Mouse (Mus musculus) neural tube, embryonic 15.5 days (tissue): ENCODE measurements around the gene Col6a2. TPM values are rescaled to one million over a fixed set of nuclear protein-coding genes. Genes with fewer than 3 reads are reported as not detected.

Experiments
- ATAC-seq: fragments of 200-750 bp; cut with Nextera tagmentation; 2 replicates; pipeline ENCODE4 v1.8.0; 2017; ENCODE audit warnings: mild to moderate bottlenecking, moderate TSS enrichment, moderate library complexity; ENCODE audit not compliant: low FRiP score
- H3K27ac ChIP-seq: fragments of 300-500 bp; sonication (generic); replicated peaks from 2 replicates; pipeline ENCODE4 v1.5.1; 2015; ENCODE audit warnings: mild to moderate bottlenecking, inconsistent platforms
- H3K27me3 ChIP-seq: fragments of 300-500 bp; sonication (generic); replicated peaks from 2 replicates; pipeline ENCODE4 v1.6.1; 2015; ENCODE audit warnings: inconsistent platforms
- H3K36me3 ChIP-seq: fragments of 300-500 bp; sonication (generic); 2 replicates; pipeline ENCODE4 v1.6.1; 2015; ENCODE audit warnings: inconsistent platforms
- H3K4me1 ChIP-seq: fragments of 300-500 bp; sonication (generic); 2 replicates; pipeline ENCODE4 v1.6.1; 2015; ENCODE audit warnings: inconsistent platforms
- H3K4me2 ChIP-seq: fragments of 300-500 bp; sonication (generic); 2 replicates; pipeline ENCODE4 v1.6.1; 2015; ENCODE audit warnings: inconsistent platforms, mild to moderate bottlenecking, moderate library complexity
- H3K4me3 ChIP-seq: fragments of 300-500 bp; sonication (generic); replicated peaks from 2 replicates; pipeline ENCODE4 v1.5.1; 2015; ENCODE audit warnings: mild to moderate bottlenecking, inconsistent platforms
- H3K9ac ChIP-seq: fragments of 300-500 bp; sonication (generic); replicated peaks from 2 replicates; pipeline ENCODE4 v1.6.1; 2015; ENCODE audit warnings: mild to moderate bottlenecking, inconsistent platforms
- H3K9me3 ChIP-seq: fragments of 300-500 bp; sonication (generic); replicated peaks from 2 replicates; pipeline ENCODE4 v1.6.1; 2016; ENCODE audit warnings: inconsistent platforms
- WGBS: fragments of 180-500 bp; shearing (Covaris S2); methylation state at CpG from one replicate; pipeline ENCODE4 v1.1.7; 2015; ENCODE audit warnings: mixed read lengths; 5-methylcytosine and 5-hydroxymethylcytosine counted together
- polyA plus RNA-seq: library from polyadenylated mRNA; unstranded; fragments of >200 nt; fragmentation: Nextera tagmentation; extraction: Ambion mirVana; gene quantifications from 2 replicates; pipeline ENCODE4 v1.2.1, GENCODE M21; 2015

Col6a2 gene
- polyA plus RNA-seq, 1 experiment from 2014 or later = 28.5 TPM

DNA sequence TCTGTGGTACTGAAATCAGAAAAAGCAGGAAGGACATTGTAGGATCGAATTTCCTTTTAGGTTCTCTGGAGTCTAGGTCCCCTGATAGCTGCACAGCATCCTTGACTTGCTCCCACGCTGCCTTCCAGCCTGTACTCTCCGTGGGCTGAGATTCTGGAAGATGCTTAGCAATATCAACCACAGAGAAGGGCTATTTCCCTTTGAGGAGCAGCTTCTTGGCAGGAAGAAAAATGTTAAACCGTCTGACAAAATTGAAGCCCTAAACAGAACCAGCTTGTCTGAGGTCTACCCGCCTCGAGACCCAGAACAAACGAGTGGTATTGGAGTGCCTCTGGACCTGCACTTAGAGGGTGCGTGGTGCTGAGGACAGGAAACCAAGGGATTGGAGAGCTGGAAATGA, 9.2 kb upstream of the Col6a2 start:
- H3K4me1 ChIP-seq = no peaks in the 10 kb centered on the region
- no peak overlapping the region for H3K4me3 ChIP-seq
- no peaks in the 10 kb centered on the region for H3K9me3 ChIP-seq
- H3K27ac ChIP-seq = no peak overlapping the region
- H3K36me3 ChIP-seq = no peaks in the 10 kb centered on the region
- H3K9ac ChIP-seq = no peak overlapping the region
- no peak for ATAC-seq
- H3K4me2 ChIP-seq = no peak overlapping the region
- 89% methylated on average over 8 of the region's 8 CpGs for WGBS
- no peaks in the 10 kb centered on the region for H3K27me3 ChIP-seq

DNA sequence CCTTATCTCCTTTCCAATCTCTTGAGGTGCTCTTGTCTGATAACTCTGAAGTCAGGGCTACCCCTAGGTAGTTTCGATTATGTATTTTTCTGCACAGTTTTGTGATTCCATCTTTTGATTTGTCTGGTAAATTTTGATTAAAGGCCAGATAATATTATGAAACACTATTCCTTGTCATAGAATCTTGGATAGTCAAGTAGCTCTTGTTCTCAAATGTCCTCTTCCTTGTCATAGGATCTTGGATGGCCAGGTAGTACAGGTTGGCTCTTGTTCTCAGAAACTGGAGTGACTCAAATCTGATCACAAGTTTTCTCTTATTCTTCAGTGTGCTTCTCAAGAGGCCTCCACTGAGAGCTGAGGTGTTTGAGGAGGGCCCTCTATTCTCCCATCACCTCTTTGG, 7.2 kb upstream of the Col6a2 start:
- no peak overlapping the region for H3K4me2 ChIP-seq
- H3K4me3 ChIP-seq = no peak overlapping the region
- H3K4me1 ChIP-seq = no peaks in the 10 kb centered on the region
- no peaks in the 10 kb centered on the region for H3K9me3 ChIP-seq
- H3K27me3 ChIP-seq = no peaks in the 10 kb centered on the region
- ATAC-seq = no peak
- H3K27ac ChIP-seq = no peak overlapping the region
- H3K9ac ChIP-seq = no peak overlapping the region
- no peaks in the 10 kb centered on the region for H3K36me3 ChIP-seq
- 100% methylated on average over 1 of the region's 1 CpGs for WGBS

DNA sequence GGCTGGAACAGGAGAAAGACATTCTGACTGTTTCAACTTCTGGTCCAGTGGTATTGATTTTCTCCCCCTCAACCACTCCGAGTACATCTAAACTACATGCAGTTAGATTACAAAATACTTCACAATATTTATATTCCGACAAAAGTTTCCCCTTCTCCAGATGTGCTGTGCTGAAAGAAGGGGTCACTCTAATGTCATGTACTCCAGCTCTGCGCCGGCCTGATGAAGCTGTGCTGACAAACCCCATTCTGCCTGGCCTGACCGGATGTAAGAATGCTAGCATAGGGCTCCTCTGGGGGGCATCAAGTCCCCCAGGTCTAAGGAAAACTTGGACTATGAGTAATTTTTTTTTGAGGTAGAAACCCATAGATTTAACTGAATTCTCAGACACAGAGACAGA, 4.3 kb upstream of the Col6a2 start:
- WGBS = 93% methylated on average over 5 of the region's 5 CpGs

DNA sequence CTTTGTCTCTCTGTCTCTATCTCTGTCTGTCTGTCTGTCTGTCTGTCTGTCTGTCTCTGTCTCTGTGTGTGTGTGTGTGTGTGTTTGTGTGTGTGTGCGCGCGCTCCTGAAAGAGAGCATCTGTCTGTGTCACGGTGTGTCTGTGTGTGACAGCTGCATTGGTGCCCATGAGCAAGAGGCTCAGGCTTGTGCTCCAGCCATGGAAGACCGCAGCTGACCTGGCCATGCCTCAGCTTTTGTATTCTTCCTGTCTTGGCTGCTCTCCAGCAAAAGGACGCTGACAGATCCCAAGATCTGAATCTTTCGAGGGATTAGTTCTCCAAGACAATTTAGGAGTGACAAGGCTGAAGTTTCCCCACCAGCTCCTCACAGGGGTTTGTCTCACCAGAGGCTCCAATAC, 1.5 kb upstream of the Col6a2 start:
- H3K9me3 ChIP-seq = no peaks in the 10 kb centered on the region
- H3K36me3 ChIP-seq = no peaks in the 10 kb centered on the region
- WGBS = 73% methylated on average over 7 of the region's 7 CpGs
- H3K4me2 ChIP-seq = no peak overlapping the region
- peaks cover 4% of the 10 kb centered on the region; the same call in 1 of the 2 replicates for H3K4me1 ChIP-seq
- H3K4me3 ChIP-seq = no peak overlapping the region
- H3K27ac ChIP-seq = no peak overlapping the region
- H3K27me3 ChIP-seq = no peaks in the 10 kb centered on the region
- no peak overlapping the region for H3K9ac ChIP-seq
- ATAC-seq = no peak

More for the DNA sequence above, 4.3 kb upstream of the Col6a2 start:
- Histone ChIP-seq H3K9ac (no peak overlapping the region), H3K27me3 (no peaks in the 10 kb centered on the region), H3K27ac (no peak overlapping the region), H3K9me3 (no peaks in the 10 kb centered on the region), H3K4me2 (no peak overlapping the region), H3K4me1 (peaks cover 4% of the 10 kb centered on the region; the same call in 1 of the 2 replicates), H3K36me3 (no peaks in the 10 kb centered on the region), H3K4me3 (no peak overlapping the region)
- no peak for ATAC-seq

DNA sequence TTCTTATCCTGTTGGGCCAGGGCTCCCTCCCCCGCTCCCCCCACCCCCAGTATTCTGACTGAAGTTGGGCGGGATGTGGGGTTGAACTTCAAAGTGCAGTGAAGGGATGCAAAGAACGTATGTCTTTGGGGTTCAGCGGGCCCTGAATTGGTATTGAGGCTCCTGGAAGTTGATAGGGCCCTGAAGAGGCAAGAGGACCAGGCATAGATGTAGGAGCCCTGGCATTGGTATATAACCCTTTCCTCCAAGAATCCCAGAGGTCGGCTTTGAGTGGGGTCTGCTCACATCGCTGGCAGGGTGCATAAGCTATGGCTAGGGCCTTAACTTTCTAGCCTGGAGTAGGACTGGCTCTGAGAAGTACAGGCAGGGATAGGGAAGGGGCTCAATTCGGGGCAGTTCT, 304 bp upstream of the Col6a2 start:
- no peak for ATAC-seq
- Histone ChIP-seq H3K4me2 (peak overlapping the region; percentile 66), H3K9ac (no peak overlapping the region), H3K27ac (no peak overlapping the region), H3K36me3 (no peaks in the 10 kb centered on the region), H3K4me1 (peaks cover 4% of the 10 kb centered on the region; the same call in 1 of the 2 replicates), H3K9me3 (no peaks in the 10 kb centered on the region), H3K4me3 (peak overlapping the region; percentile 39; the same call in 1 of the 2 replicates), H3K27me3 (no peaks in the 10 kb centered on the region)
- WGBS = 17% methylated on average over 7 of the region's 7 CpGs

DNA sequence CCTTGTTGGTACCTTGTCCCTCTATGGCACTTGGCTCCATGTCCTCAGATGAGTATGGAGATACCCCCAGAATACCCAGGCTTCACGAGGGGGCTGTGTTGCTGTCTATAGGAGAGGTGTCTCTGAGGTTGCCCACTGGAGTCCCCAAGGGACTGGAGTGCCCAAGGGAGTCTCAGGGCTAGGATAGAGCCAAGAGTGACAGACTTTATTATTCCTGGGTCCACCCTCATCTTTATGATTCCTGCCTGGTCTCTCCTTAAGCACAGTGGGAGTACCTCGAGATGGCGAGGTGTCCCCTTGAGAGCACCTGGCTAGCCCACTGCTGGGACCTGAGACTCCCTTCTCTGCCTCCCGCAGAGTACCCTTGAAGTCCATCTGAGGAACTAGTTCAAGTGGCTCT, 1.0 kb downstream of the Col6a2 start:
- peaks cover 4% of the 10 kb centered on the region; the same call in 1 of the 2 replicates for H3K4me1 ChIP-seq
- no peak overlapping the region for H3K9ac ChIP-seq
- peak overlapping the region; percentile 39 for H3K4me3 ChIP-seq
- WGBS = 82% methylated on average over 4 of the region's 4 CpGs
- H3K9me3 ChIP-seq = no peaks in the 10 kb centered on the region
- H3K4me2 ChIP-seq = peak overlapping the region; percentile 66
- H3K36me3 ChIP-seq = no peaks in the 10 kb centered on the region
- no peak for ATAC-seq
- H3K27me3 ChIP-seq = no peaks in the 10 kb centered on the region
- no peak overlapping the region for H3K27ac ChIP-seq

DNA sequence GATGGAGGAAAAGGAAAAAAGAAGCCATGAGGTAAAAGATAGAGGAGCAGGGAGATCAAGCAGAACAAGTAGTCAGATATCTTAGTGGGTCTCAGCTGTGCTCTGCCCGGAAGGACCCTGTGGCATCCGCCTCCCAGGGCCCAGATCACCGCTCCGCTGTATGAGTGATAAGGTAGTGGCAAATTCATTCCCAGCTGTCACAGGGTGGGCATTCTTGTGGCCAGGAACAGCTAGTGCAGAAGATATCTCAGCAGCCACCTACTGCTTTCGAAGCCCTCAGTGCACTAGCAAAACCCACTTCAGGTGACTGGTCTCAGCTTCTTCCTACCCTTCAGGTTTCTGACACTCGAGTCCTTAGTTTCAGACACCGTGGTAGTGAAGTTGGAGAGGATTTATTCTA, 11.0 kb downstream of the Col6a2 start:
- Histone ChIP-seq H3K27me3 (no peaks in the 10 kb centered on the region), H3K36me3 (no peaks in the 10 kb centered on the region), H3K4me1 (no peaks in the 10 kb centered on the region), H3K4me2 (no peak overlapping the region), H3K9me3 (no peaks in the 10 kb centered on the region), H3K27ac (no peak overlapping the region), H3K9ac (no peak overlapping the region), H3K4me3 (no peak overlapping the region)
- no peak for ATAC-seq
- WGBS = 91% methylated on average over 7 of the region's 7 CpGs

DNA sequence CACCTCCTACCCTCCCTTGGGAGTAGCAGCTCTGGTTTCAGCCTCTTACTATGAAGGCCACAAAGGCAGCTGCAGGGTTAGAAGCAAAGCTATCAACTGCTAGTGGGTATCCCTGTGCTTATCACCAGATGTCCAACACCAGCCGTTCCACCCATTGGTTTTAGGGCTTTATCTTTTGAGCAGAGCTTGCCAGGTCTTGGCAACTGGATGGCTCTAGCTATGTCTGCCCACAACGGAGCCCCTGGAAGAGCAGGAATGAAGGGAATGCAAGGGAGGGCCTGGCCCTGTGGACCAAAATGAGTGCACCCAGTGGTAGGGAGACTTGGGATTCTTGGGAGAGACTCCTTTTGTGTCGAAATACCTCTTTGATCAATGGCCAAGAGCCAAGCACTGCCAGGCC, 20.7 kb downstream of the Col6a2 start:
- H3K9me3 ChIP-seq = no peaks in the 10 kb centered on the region
- no peak overlapping the region for H3K4me2 ChIP-seq
- H3K4me3 ChIP-seq = no peak overlapping the region
- no peaks in the 10 kb centered on the region for H3K27me3 ChIP-seq
- H3K36me3 ChIP-seq = no peaks in the 10 kb centered on the region
- H3K27ac ChIP-seq = no peak overlapping the region
- no peak overlapping the region for H3K9ac ChIP-seq
- no peak for ATAC-seq
- 81% methylated on average over 3 of the region's 3 CpGs for whole genome bisulfite sequencing
- no peaks in the 10 kb centered on the region for H3K4me1 ChIP-seq

DNA sequence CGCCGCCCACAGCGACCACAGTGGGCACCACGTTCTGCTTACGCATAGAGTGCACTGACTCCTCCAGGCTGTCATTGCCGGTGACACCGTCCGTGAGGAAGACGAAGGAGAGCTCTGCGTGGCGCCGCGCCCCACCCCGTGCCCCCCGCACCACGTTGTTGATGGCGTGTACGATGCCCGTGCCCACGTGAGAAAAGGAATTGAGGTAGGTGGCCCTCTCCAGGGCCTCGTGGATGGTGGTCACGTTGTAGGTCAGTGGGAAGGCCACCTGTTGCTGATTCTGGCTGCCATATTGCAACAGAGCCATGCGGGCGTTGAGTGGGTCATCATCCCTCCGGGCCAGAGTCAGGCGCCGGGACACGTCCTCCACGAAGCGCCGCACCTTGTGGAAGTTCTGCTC, 27.1 kb downstream of the Col6a2 start:
- Histone ChIP-seq H3K27ac (no peak overlapping the region), H3K9me3 (no peaks in the 10 kb centered on the region), H3K4me2 (no peak overlapping the region), H3K9ac (no peak overlapping the region), H3K27me3 (no peaks in the 10 kb centered on the region), H3K4me1 (no peaks in the 10 kb centered on the region), H3K4me3 (no peak overlapping the region), H3K36me3 (no peaks in the 10 kb centered on the region)
- 94% methylated on average over 31 of the region's 31 CpGs for WGBS
- no peak for ATAC-seq

DNA sequence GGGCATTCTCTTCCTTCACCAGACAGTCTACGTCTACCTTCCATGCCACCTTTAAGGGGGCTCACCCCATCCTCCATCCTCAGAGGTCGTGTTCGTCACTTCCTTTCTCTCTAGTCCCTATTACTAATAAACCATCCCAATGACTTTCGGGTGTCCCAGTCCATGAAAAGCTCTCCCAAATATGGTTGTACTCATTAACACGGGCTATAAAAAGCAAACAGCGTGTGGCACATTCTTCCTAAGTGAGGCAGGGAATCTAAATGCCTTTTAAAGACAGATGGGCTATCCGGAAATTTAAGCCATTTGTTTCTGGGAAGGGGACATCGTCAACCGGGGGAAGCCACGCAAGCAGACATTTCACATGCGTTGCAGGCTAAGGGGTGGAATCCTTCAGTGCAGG, 33.2 kb downstream of the Col6a2 start:
- Histone ChIP-seq H3K4me2 (no peak overlapping the region), H3K27me3 (no peaks in the 10 kb centered on the region), H3K4me1 (no peaks in the 10 kb centered on the region), H3K9ac (no peak overlapping the region), H3K27ac (no peak overlapping the region), H3K4me3 (no peak overlapping the region), H3K9me3 (no peaks in the 10 kb centered on the region), H3K36me3 (no peaks in the 10 kb centered on the region)
- WGBS = 47% methylated on average over 11 of the region's 11 CpGs
- ATAC-seq = no peak

DNA sequence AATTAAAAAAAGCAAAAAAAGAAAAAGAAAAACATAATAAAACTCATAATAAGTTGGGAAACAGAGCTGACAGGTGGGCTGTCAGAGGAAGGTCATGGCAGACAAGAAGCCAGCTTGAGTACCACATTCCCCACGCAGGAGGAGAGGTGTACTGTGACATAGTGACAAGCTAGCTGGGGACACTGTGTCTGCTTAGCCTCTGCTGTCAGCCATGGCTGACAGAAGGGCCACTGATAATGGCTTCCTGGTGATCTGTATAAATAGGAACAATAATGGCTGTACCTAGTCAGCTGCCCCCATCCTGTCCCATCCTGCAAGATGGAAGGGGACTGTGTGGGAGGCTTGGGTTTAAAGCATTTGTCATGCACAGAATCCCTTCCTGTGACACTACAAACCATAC, 37.2 kb downstream of the Col6a2 start:
- H3K4me1 ChIP-seq = peaks cover 2% of the 10 kb centered on the region; the same call in 1 of the 2 replicates
- H3K27me3 ChIP-seq = no peaks in the 10 kb centered on the region
- H3K36me3 ChIP-seq = no peaks in the 10 kb centered on the region
- no peak overlapping the region for H3K4me2 ChIP-seq
- H3K9me3 ChIP-seq = no peaks in the 10 kb centered on the region
- no peak overlapping the region for H3K9ac ChIP-seq
- no peak for ATAC-seq
- no peak overlapping the region for H3K4me3 ChIP-seq
- H3K27ac ChIP-seq = no peak overlapping the region
- WGBS = 74% methylated on average over 1 of the region's 1 CpGs

DNA sequence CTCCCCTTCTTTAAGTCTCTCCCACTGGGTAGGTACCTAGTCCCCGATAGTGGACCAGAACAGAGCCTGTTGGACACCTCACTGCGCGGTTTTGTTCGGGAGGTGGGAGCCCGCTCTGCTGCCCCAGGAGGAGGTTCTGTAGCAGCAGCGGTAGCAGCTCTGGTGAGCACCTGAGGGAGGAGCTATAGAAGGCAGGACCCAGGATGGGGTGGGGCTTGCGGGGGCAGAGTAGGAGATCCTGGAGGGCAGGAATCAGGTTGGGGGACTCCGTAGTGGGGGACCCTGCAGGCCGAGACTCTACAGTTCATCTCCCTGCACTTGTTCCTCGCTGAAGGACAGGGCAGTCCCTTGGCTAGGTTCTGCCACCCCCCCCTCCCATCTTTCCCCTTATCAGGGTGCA, 39.3 kb downstream of the Col6a2 start:
- no peaks in the 10 kb centered on the region for H3K9me3 ChIP-seq
- H3K27ac ChIP-seq = no peak overlapping the region
- no peaks in the 10 kb centered on the region for H3K27me3 ChIP-seq
- WGBS = 16% methylated on average over 10 of the region's 10 CpGs
- no peak overlapping the region for H3K4me3 ChIP-seq
- no peak for ATAC-seq
- H3K36me3 ChIP-seq = no peaks in the 10 kb centered on the region
- no peak overlapping the region for H3K9ac ChIP-seq
- peak overlapping the region; percentile 34 for H3K4me2 ChIP-seq
- peaks cover 2% of the 10 kb centered on the region; the same call in 1 of the 2 replicates for H3K4me1 ChIP-seq

DNA sequence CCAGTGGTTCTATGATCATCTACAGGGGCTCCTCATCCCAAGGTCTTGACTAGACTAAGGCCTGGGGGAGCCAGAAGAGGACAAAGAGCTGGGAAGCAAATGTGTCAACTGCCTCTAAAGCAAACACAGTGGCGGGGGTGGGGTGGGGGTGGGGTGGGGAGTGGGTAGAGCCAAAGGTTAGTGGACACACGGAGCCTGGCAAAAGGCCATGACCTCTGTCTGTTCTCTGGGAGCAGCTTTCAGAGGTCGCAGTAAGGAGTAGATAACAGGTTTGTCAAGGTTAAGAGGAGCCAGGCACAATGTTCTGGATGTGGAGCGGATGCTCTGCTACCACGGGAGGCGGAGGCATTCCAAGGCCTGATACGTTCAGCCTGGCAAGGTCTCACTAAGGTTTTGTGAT, 46.5 kb downstream of the Col6a2 start:
- no peaks in the 10 kb centered on the region for H3K9me3 ChIP-seq
- H3K9ac ChIP-seq = no peak overlapping the region
- WGBS = 85% methylated on average over 7 of the region's 7 CpGs
- H3K27ac ChIP-seq = no peak overlapping the region
- H3K4me2 ChIP-seq = no peak overlapping the region
- ATAC-seq = no peak
- H3K4me1 ChIP-seq = no peaks in the 10 kb centered on the region
- H3K4me3 ChIP-seq = no peak overlapping the region
- no peaks in the 10 kb centered on the region for H3K27me3 ChIP-seq
- no peaks in the 10 kb centered on the region for H3K36me3 ChIP-seq
